In the genomic region with DNA sequence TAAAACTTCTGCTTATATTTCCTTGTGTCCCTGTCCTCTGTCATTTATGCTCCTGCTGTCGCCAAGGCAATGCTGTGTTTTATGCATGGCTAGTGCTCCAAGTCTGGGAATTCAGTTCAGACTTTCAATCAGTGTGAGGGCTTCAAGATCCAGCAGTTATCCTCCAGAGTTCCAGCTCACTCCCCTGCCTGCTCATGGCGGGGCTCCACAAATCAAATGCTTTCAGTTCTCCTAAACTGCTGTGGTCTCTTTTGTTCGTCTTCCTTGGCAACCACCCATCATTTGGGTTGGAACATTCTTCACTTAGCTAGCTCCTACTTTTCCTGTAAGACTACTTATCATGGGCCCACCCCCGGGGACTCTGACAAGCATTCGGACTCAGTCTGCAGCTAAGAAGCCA, we compare ENCODE assay signal across 15 mouse cellular contexts.
A peak's percentile ranks its signal among the peaks of the same experiment; 100 is the strongest.
DNase-seq lines count a peak whose midpoint lies in the region; ATAC-seq and TF ChIP-seq lines count a peak whose summit lies in the region.
"Had no signal": no experiment of that assay in that cellular context is flagged by ENCODE, and none has a peak within 500 bp of the region (broad histone marks: within the 10 kb centered on the region; RNA-seq: fewer than 3 reads in every experiment).

No protein-coding gene starts in this region.

- no peak for TF ChIP-seq CTCF in midbrain, postnatal 0 days (IDR thresholded peaks at IDR 0.05)

- ATAC-seq in heart, embryonic 11.5 days (replicated peaks; ENCODE audit: insufficient number of reproducible peaks, low FRiP score, low TSS enrichment): no peak
- peak; percentile 57; the same call in 1 of the 2 replicates for ATAC-seq in midbrain, embryonic 13.5 days
- peak; percentile 83 for ATAC-seq in forebrain, embryonic 14.5 days
- ATAC-seq in midbrain, postnatal 0 days (ENCODE audit: low FRiP score): peak; percentile 65
- ATAC-seq: CD4-positive, CD25-positive, alpha-beta regulatory T cell, adult 4 months; Patski had no signal

- H3K27me3 ChIP-seq in heart, embryonic 11.5 days (ENCODE audit: control insufficient read depth, insufficient read depth, low read length): no peaks in the 10 kb centered on the region
- 0 out of 2 replicates have a peak, but pooled peaks cover 3% of the 10 kb centered on the region for H3K27me3 ChIP-seq in midbrain, embryonic 13.5 days
- no peaks in the 10 kb centered on the region for H3K27me3 ChIP-seq in midbrain, embryonic 10.5 days (ENCODE audit: low read depth, poor library complexity, severe bottlenecking)
- no peaks in the 10 kb centered on the region for H3K27me3 ChIP-seq in forebrain, embryonic 14.5 days (replicated peaks; ENCODE audit: control insufficient read depth, insufficient read depth, low read length)
- no peaks in the 10 kb centered on the region for H3K27me3 ChIP-seq in midbrain, postnatal 0 days (ENCODE audit: insufficient read depth, low read length)
- H3K27me3 ChIP-seq: kidney, embryonic 15.5 days had no signal

- no peaks in the 10 kb centered on the region for H3K9me3 ChIP-seq in heart, embryonic 11.5 days (replicated peaks; ENCODE audit: control insufficient read depth, low read length)
- no peaks in the 10 kb centered on the region for H3K9me3 ChIP-seq in midbrain, embryonic 13.5 days
- no peaks in the 10 kb centered on the region for H3K9me3 ChIP-seq in midbrain, embryonic 10.5 days (replicated peaks)
- H3K9me3 ChIP-seq in forebrain, embryonic 14.5 days (replicated peaks; ENCODE audit: control insufficient read depth, low read length): no peaks in the 10 kb centered on the region
- no peaks in the 10 kb centered on the region for H3K9me3 ChIP-seq in midbrain, postnatal 0 days (ENCODE audit: low read length)
- H3K9me3 ChIP-seq: kidney, embryonic 15.5 days had no signal

- DNase-seq in heart, postnatal 10 days: peak; percentile 22 to 29
- no peak for DNase-seq in midbrain, embryonic 10.5 days (ENCODE audit: low spot score)
- peak; percentile 82 for DNase-seq in forebrain, embryonic 14.5 days (ENCODE audit: low spot score)
- DNase-seq in midbrain, postnatal 0 days (ENCODE audit: low spot score): peak; percentile 69
- DNase-seq in left cerebral cortex, adult 9 months (ENCODE audit: low spot score in 2 of 2): no peak
- no peak for DNase-seq in urinary bladder, postnatal 10 days (ENCODE audit: low spot score)
- DNase-seq: adrenal gland, adult 2 months; heart, postnatal 36 days had no signal

- no peaks in the 10 kb centered on the region for H3K36me3 ChIP-seq in heart, embryonic 11.5 days (ENCODE audit: control insufficient read depth, insufficient read depth, low read length)
- no peaks in the 10 kb centered on the region for H3K36me3 ChIP-seq in midbrain, embryonic 13.5 days
- no peaks in the 10 kb centered on the region for H3K36me3 ChIP-seq in midbrain, embryonic 10.5 days
- H3K36me3 ChIP-seq in forebrain, embryonic 14.5 days (ENCODE audit: control insufficient read depth, insufficient read depth, low read length): no peaks in the 10 kb centered on the region
- no peaks in the 10 kb centered on the region for H3K36me3 ChIP-seq in midbrain, postnatal 0 days (ENCODE audit: insufficient read depth, low read length)
- H3K36me3 ChIP-seq: kidney, embryonic 15.5 days had no signal

- no peak overlapping the region for H3K27ac ChIP-seq in heart, embryonic 11.5 days (ENCODE audit: low read depth, low read length)
- no peak overlapping the region for H3K27ac ChIP-seq in midbrain, embryonic 13.5 days
- H3K27ac ChIP-seq in midbrain, embryonic 10.5 days (replicated peaks): no peak overlapping the region
- H3K27ac ChIP-seq in forebrain, embryonic 14.5 days (ENCODE audit: low read depth, low read length): no peak overlapping the region
- no peak overlapping the region for H3K27ac ChIP-seq in midbrain, postnatal 0 days (ENCODE audit: low read depth, low read length)
- H3K27ac ChIP-seq: kidney, embryonic 15.5 days; left cerebral cortex, adult 2 months; liver, embryonic 14.5 days had no signal

- no peak overlapping the region for H3K4me3 ChIP-seq in heart, embryonic 11.5 days (ENCODE audit: low read depth, low read length)
- no peak overlapping the region for H3K4me3 ChIP-seq in midbrain, embryonic 13.5 days (replicated peaks)
- H3K4me3 ChIP-seq in midbrain, embryonic 10.5 days: no peak overlapping the region
- no peak overlapping the region for H3K4me3 ChIP-seq in forebrain, embryonic 14.5 days (ENCODE audit: low read depth, low read length)
- no peak overlapping the region for H3K4me3 ChIP-seq in midbrain, postnatal 0 days (ENCODE audit: low read depth, low read length)
- H3K4me3 ChIP-seq: kidney, embryonic 15.5 days; left cerebral cortex, adult 2 months had no signal

- no peak overlapping the region for H3K9ac ChIP-seq in heart, embryonic 11.5 days (ENCODE audit: low read depth, low read length)
- no peak overlapping the region for H3K9ac ChIP-seq in midbrain, embryonic 13.5 days (replicated peaks)
- no peak overlapping the region for H3K9ac ChIP-seq in forebrain, embryonic 14.5 days (ENCODE audit: low read length)
- H3K9ac ChIP-seq in midbrain, postnatal 0 days (replicated peaks; ENCODE audit: low read length, poor library complexity, severe bottlenecking): no peak overlapping the region
- H3K9ac ChIP-seq: kidney, embryonic 15.5 days; liver, embryonic 14.5 days had no signal

- no peak overlapping the region for H3K4me2 ChIP-seq in heart, embryonic 11.5 days
- H3K4me2 ChIP-seq in midbrain, embryonic 13.5 days (replicated peaks): no peak overlapping the region
- peak overlapping the region; percentile 19; the same call in 1 of the 2 replicates for H3K4me2 ChIP-seq in forebrain, embryonic 14.5 days (ENCODE audit: low read length)
- H3K4me2 ChIP-seq in midbrain, postnatal 0 days (ENCODE audit: low read depth, low read length, poor library complexity, severe bottlenecking): no peak overlapping the region
- H3K4me2 ChIP-seq: kidney, embryonic 15.5 days had no signal

- no peaks in the 10 kb centered on the region for H3K4me1 ChIP-seq in heart, embryonic 11.5 days (ENCODE audit: control insufficient read depth, insufficient read depth, low read length)
- no peaks in the 10 kb centered on the region for H3K4me1 ChIP-seq in midbrain, embryonic 13.5 days (replicated peaks)
- peaks cover 5% of the 10 kb centered on the region for H3K4me1 ChIP-seq in midbrain, embryonic 10.5 days
- peaks cover 4% of the 10 kb centered on the region; the same call in 1 of the 2 replicates for H3K4me1 ChIP-seq in forebrain, embryonic 14.5 days (ENCODE audit: control insufficient read depth, insufficient read depth, low read length)
- H3K4me1 ChIP-seq in midbrain, postnatal 0 days (ENCODE audit: insufficient read depth, low read length): no peaks in the 10 kb centered on the region

- WGBS in heart, embryonic 11.5 days (ENCODE audit: insufficient replicate concordance): 66% methylated on average over 5 of the region's 5 CpGs
- WGBS in midbrain, embryonic 13.5 days: 48% methylated on average over 5 of the region's 5 CpGs
- 70% methylated on average over 5 of the region's 5 CpGs for WGBS in midbrain, embryonic 10.5 days
- WGBS in forebrain, embryonic 14.5 days: 25% methylated on average over 5 of the region's 5 CpGs
- 45% methylated on average over 5 of the region's 5 CpGs for WGBS in midbrain, postnatal 0 days

- intact Hi-C loops in heart, postnatal 10 days (cut with DNase I): no loop called here

Comparison
In these comparisons a context has a peak if more than half of its experiments do, and no peak if none do; other contexts are left out.
1. DNase-seq: peak in heart, postnatal 10 days (2 of 2), forebrain, embryonic 14.5 days (single experiment) and midbrain, postnatal 0 days (single experiment); none in midbrain, embryonic 10.5 days (single experiment), left cerebral cortex, adult 9 months (0 of 2) and urinary bladder, postnatal 10 days (single experiment).